Mouse (Mus musculus): ENCODE results near the gene Gm10053. TPM values are rescaled to one million over a fixed set of nuclear protein-coding genes. Genes with fewer than 3 reads are reported as not detected.
A peak's percentile ranks its signal among the peaks of the same experiment; 100 is the strongest.
"Not testable (repeated sequence)": the region's sequence is repeated elsewhere in the genome, so short reads cannot be mapped to it uniquely, and the experiment has no call there.

Gene Gm10053
- 825 and 837 TPM in 2 replicates for polyA plus RNA-seq (2015; fragmentation: Nextera tagmentation; extraction: Ambion mirVana)

GRCm38 (mm10) chr19:24875129-24875870 is at the start of gene Gm10053:
Gene Gm10053 (plus strand): TSS chr19:24875686.
- not testable (repeated sequence) for H3K27me3 ChIP-seq (ENCODE audit: control insufficient read depth, insufficient read depth, low read length); H3K9ac ChIP-seq (ENCODE audit: low read length); ATAC-seq (replicated peaks; ENCODE audit: extremely low read depth, insufficient read depth, low FRiP score); H3K4me1 ChIP-seq (ENCODE audit: control insufficient read depth, insufficient read depth, low read length); H3K27ac ChIP-seq (ENCODE audit: low read length); H3K4me2 ChIP-seq (ENCODE audit: low read depth, low read length); H3K4me3 ChIP-seq (ENCODE audit: low read length); H3K9me3 ChIP-seq (replicated peaks; ENCODE audit: control insufficient read depth, low read length); H3K36me3 ChIP-seq (ENCODE audit: control insufficient read depth, insufficient read depth)
- WGBS, result 74% methylated on average over 23 of the region's 26 CpGs

GRCm38 (mm10) chr19:24842080-24842479 is 33.4 kb upstream of the Gm10053 start:
- H3K4me3 ChIP-seq (ENCODE audit: low read length), result no peak overlapping the region
- no peaks in the 10 kb centered on the region for H3K9me3 ChIP-seq (replicated peaks; ENCODE audit: control insufficient read depth, low read length)
- no peaks in the 10 kb centered on the region for H3K27me3 ChIP-seq (ENCODE audit: control insufficient read depth, insufficient read depth, low read length)
- ATAC-seq (replicated peaks; ENCODE audit: extremely low read depth, insufficient read depth, low FRiP score), result no peak
- H3K4me1 ChIP-seq (ENCODE audit: control insufficient read depth, insufficient read depth, low read length), result peaks cover 5% of the 10 kb centered on the region; the same call in 1 of the 2 replicates
- 86% methylated on average over 3 of the region's 3 CpGs for WGBS
- no peak overlapping the region for H3K27ac ChIP-seq (ENCODE audit: low read length)
- H3K4me2 ChIP-seq (ENCODE audit: low read depth, low read length), result no peak overlapping the region
- H3K9ac ChIP-seq (ENCODE audit: low read length), result no peak overlapping the region
- H3K36me3 ChIP-seq (ENCODE audit: control insufficient read depth, insufficient read depth), result no peaks in the 10 kb centered on the region

- ATAC-seq (replicated peaks; ENCODE audit: extremely low read depth, insufficient read depth, low FRiP score), result no peak
- no peaks in the 10 kb centered on the region for H3K36me3 ChIP-seq (ENCODE audit: control insufficient read depth, insufficient read depth)
- no peaks in the 10 kb centered on the region for H3K27me3 ChIP-seq (ENCODE audit: control insufficient read depth, insufficient read depth, low read length)
- H3K4me2 ChIP-seq (ENCODE audit: low read depth, low read length), result no peak overlapping the region
- no peaks in the 10 kb centered on the region for H3K9me3 ChIP-seq (replicated peaks; ENCODE audit: control insufficient read depth, low read length)
- H3K27ac ChIP-seq (ENCODE audit: low read length), result no peak overlapping the region
- peaks cover 15% of the 10 kb centered on the region; the same call in 1 of the 2 replicates for H3K4me1 ChIP-seq (ENCODE audit: control insufficient read depth, insufficient read depth, low read length)
- no peak overlapping the region for H3K9ac ChIP-seq (ENCODE audit: low read length)
- no peak overlapping the region for H3K4me3 ChIP-seq (ENCODE audit: low read length)
- 57% methylated on average over 7 of the region's 7 CpGs for WGBS
These were observed 30.4 kb upstream of the Gm10053 start for GRCm38 (mm10) chr19:24845007-24845546.

GRCm38 (mm10) chr19:24848345-24848744 is 27.1 kb upstream of the Gm10053 start:
- H3K4me1 ChIP-seq (ENCODE audit: control insufficient read depth, insufficient read depth, low read length), result peaks cover 28% of the 10 kb centered on the region
- ATAC-seq (replicated peaks; ENCODE audit: extremely low read depth, insufficient read depth, low FRiP score), result no peak
- no peak overlapping the region for H3K4me2 ChIP-seq (ENCODE audit: low read depth, low read length)

GRCm38 (mm10) chr19:24848844-24849243 is 26.6 kb upstream of the Gm10053 start:
- Histone ChIP-seq H3K27ac (ENCODE audit: low read length) (no peak overlapping the region), H3K36me3 (ENCODE audit: control insufficient read depth, insufficient read depth) (no peaks in the 10 kb centered on the region), H3K4me1 (ENCODE audit: control insufficient read depth, insufficient read depth, low read length) (peaks cover 32% of the 10 kb centered on the region), H3K27me3 (ENCODE audit: control insufficient read depth, insufficient read depth, low read length) (no peaks in the 10 kb centered on the region), H3K9me3 (replicated peaks; ENCODE audit: control insufficient read depth, low read length) (no peaks in the 10 kb centered on the region), H3K4me3 (ENCODE audit: low read length) (no peak overlapping the region), H3K9ac (ENCODE audit: low read length) (no peak overlapping the region), H3K4me2 (ENCODE audit: low read depth, low read length) (no peak overlapping the region)
- ATAC-seq (replicated peaks; ENCODE audit: extremely low read depth, insufficient read depth, low FRiP score), result no peak
- 90% methylated on average over 2 of the region's 2 CpGs for WGBS

More at GRCm38 (mm10) chr19:24848345-24848744, 27.1 kb upstream of the Gm10053 start:
- WGBS, result 57% methylated on average over 7 of the region's 7 CpGs
- Histone ChIP-seq H3K9ac (ENCODE audit: low read length) (no peak overlapping the region), H3K27ac (ENCODE audit: low read length) (no peak overlapping the region), H3K27me3 (ENCODE audit: control insufficient read depth, insufficient read depth, low read length) (no peaks in the 10 kb centered on the region), H3K9me3 (replicated peaks; ENCODE audit: control insufficient read depth, low read length) (no peaks in the 10 kb centered on the region), H3K36me3 (ENCODE audit: control insufficient read depth, insufficient read depth) (no peaks in the 10 kb centered on the region), H3K4me3 (ENCODE audit: low read length) (no peak overlapping the region)

- Histone ChIP-seq H3K4me3 (ENCODE audit: low read length) (no peak overlapping the region; the same call in 1 of the 2 replicates), H3K27ac (ENCODE audit: low read length) (peak overlapping the region; percentile 60), H3K4me1 (ENCODE audit: control insufficient read depth, insufficient read depth, low read length) (peaks cover 35% of the 10 kb centered on the region), H3K27me3 (ENCODE audit: control insufficient read depth, insufficient read depth, low read length) (no peaks in the 10 kb centered on the region), H3K36me3 (ENCODE audit: control insufficient read depth, insufficient read depth) (no peaks in the 10 kb centered on the region), H3K9ac (ENCODE audit: low read length) (no peak overlapping the region), H3K4me2 (ENCODE audit: low read depth, low read length) (peak overlapping the region; percentile 49), H3K9me3 (replicated peaks; ENCODE audit: control insufficient read depth, low read length) (no peaks in the 10 kb centered on the region)
- no peak; the same call in 1 of the 2 replicates for ATAC-seq (replicated peaks; ENCODE audit: extremely low read depth, insufficient read depth, low FRiP score)
- 54% methylated on average over 21 of the region's 21 CpGs for WGBS
These were observed 23.8 kb upstream of the Gm10053 start for GRCm38 (mm10) chr19:24851456-24852315.

- H3K27me3 ChIP-seq (ENCODE audit: control insufficient read depth, insufficient read depth, low read length), result no peaks in the 10 kb centered on the region
- 13% methylated on average over 13 of the region's 13 CpGs for WGBS
- peak overlapping the region; percentile 71 for H3K4me2 ChIP-seq (ENCODE audit: low read depth, low read length)
- peak overlapping the region; percentile 82 for H3K9ac ChIP-seq (ENCODE audit: low read length)
- H3K36me3 ChIP-seq (ENCODE audit: control insufficient read depth, insufficient read depth), result no peaks in the 10 kb centered on the region
- peaks cover 12% of the 10 kb centered on the region for H3K4me1 ChIP-seq (ENCODE audit: control insufficient read depth, insufficient read depth, low read length)
- ATAC-seq (replicated peaks; ENCODE audit: extremely low read depth, insufficient read depth, low FRiP score), result peak; percentile 34
- H3K27ac ChIP-seq (ENCODE audit: low read length), result peak overlapping the region; percentile 91
- peak overlapping the region; percentile 67 for H3K4me3 ChIP-seq (ENCODE audit: low read length)
- H3K9me3 ChIP-seq (replicated peaks; ENCODE audit: control insufficient read depth, low read length), result no peaks in the 10 kb centered on the region
These were observed 14.2 kb upstream of the Gm10053 start for GRCm38 (mm10) chr19:24861276-24861611.

GRCm38 (mm10) chr19:24861612-24862451 is 13.7 kb upstream of the Gm10053 start, which contains the start of gene Pgm5:
Gene Pgm5 (minus strand): TSS chr19:24861855.
- Histone ChIP-seq H3K27me3 (ENCODE audit: control insufficient read depth, insufficient read depth, low read length) (no peaks in the 10 kb centered on the region), H3K4me3 (ENCODE audit: low read length) (peak within 1 kb of the TSS; percentile 67), H3K36me3 (ENCODE audit: control insufficient read depth, insufficient read depth) (no peaks in the 10 kb centered on the region), H3K9ac (ENCODE audit: low read length) (peak within 1 kb of the TSS; percentile 82), H3K4me2 (ENCODE audit: low read depth, low read length) (peak within 1 kb of the TSS; percentile 71), H3K9me3 (replicated peaks; ENCODE audit: control insufficient read depth, low read length) (no peaks in the 10 kb centered on the region; the same call in 1 of the 2 replicates), H3K4me1 (ENCODE audit: control insufficient read depth, insufficient read depth, low read length) (peaks cover 7% of the 10 kb centered on the region), H3K27ac (ENCODE audit: low read length) (peak within 1 kb of the TSS; percentile 91)
- WGBS, result 2% methylated on average over 36 of the region's 39 CpGs
- ATAC-seq (replicated peaks; ENCODE audit: extremely low read depth, insufficient read depth, low FRiP score), result peak; percentile 89
